Mouse (Mus musculus): Measurements from ENCODE around the gene Traf7.

The Traf7 gene

DNA sequence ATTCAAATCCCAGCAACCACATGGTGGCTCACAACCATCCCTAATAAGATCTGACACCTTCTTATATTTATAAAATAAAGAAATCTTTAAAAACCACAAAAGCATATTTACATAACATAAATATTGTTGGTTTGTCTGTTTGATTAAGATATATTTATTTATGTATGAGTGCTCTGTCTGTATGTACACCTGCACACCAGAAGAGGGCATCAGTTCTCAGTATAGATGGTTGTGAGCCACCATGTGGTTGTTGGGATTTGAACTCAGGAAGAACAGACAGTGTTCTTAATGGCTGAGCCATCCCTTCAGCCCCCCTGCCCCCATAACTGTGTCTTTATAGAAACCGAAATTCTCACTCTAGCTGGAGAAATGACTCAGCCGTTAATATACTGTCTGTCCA, 17.5 kb upstream of the Traf7 start:
- DNase-seq (ENCODE audit: low spot score), result no peak

DNA sequence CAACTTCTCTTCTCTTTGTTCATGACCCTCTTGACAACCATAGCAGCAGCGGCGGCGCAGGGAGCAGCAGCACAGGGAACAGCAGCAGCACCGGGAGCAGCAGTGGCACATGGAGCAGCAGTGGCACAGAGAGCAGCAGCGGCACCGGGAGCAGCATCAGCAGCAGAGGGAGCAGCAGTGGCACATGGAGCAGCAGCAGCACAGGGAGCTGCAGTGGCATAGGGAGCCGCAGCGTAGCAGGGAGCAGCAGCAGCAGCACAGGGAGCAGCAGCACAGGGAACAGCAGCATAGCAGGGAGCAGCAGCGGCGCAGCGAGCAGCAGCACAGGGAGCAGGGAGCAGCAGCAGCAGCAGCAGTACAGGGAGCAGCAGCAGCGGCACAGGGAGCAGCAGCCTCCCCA, 16.9 kb upstream of the Traf7 start:
- no peak for DNase-seq (ENCODE audit: low spot score)

DNA sequence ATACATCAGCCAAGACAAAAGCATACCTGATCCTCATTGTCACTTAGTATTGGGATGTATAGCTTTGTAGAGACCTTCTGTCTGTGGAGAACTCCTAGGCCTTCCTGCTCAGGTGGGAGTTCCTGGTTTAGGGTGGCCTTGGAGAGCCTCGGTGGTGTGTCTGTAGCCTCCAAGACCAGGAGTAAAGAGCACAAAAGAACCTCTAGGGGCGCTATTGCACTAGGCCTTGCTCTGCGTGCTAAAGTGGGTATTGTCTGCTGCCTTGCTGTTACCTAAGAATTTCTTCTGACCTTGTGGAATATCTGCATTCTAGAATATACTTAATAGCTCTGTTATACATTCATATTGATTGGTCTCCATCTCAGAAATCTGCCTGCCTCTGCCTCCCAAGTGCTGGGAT, 12.6 kb upstream of the Traf7 start:
- DNase-seq (ENCODE audit: low spot score), result peak; percentile 63

- DNase-seq (ENCODE audit: low spot score), result peak; percentile 32
Observed at GRCm38 (mm10) chr17:24538950-24539349, 11.2 kb upstream of the Traf7 start.

- DNase-seq (ENCODE audit: low spot score), result no peak
Observed at GRCm38 (mm10) chr17:24537536-24537935, 9.8 kb upstream of the Traf7 start.

DNA sequence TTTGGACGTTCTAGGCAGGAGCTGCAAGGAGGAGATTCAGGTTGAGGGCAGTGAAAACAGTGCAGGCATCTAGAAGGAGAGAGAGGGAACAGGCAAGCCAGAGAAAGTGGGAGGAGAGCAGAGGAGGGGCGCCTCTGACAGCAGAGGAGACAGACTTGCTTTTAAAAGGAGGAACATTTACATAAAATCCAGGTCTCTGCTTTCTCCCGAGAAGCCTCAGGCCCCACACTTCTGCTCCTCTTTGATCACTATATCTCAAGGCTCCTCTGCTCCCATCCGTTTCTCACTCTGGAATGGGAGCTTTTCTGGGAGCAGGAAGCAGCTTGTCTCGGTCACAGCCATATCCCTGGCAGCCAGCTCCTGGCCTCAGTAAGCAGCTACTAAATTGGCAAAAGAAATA, 7.6 kb upstream of the Traf7 start:
- DNase-seq (ENCODE audit: low spot score), result no peak

- no peak for DNase-seq (ENCODE audit: low spot score)
Observed at GRCm38 (mm10) chr17:24534160-24534718, 6.5 kb upstream of the Traf7 start, which contains the start of gene Rab26. TSS of gene Rab26 (minus strand) at chr17:24534210.

DNA sequence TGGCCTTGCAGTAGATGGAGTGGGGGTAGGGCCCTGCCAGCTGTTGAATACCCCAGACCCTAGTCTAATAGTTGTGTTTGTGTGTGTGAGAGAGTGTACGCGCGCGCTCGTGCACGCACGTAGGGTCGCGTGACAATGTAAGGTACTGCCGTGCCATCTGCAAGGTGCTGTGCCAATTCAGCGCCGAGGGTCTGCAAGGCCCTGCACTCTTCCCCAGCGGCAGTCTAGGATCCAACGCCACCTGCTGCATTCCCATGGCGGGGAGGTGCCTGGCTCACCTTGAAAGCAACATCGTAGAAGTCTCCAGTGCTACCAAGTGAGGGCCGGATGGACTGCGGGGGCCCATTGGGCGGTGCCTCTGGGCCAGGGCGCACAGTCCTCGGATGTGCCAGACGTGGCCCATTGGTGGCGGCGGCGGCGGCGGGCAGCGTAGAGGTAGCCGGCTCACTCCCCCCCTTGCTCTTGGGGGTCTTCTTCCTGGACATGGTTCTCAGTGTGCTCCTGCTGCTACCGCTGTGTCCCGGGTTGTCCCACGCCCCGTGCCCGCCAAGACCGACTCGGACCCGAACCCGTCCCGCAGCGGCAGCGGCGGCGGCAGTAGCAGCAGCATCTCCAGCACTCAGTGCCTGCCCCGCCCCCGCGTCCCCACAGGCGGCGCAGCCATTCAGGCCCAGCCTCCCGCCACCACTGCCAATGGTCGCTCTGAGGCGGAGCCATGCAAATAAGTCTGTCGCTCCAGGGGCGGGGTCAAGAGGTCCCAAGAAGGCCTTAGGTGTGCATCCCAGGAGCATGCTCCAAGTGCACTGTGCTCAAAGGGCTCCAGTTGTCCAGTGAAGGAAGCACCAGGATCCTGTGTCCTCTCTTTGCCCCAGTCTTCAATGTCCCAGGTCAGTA, 5.6 kb upstream of the Traf7 start:
- peak; percentile 70 for DNase-seq (ENCODE audit: low spot score)

GRCm38 (mm10) chr17:24532045-24532444, 4.3 kb upstream of the Traf7 start:
- DNase-seq (ENCODE audit: low spot score), result no peak

- DNase-seq (ENCODE audit: low spot score), result no peak
Observed at GRCm38 (mm10) chr17:24531064-24531463, 3.3 kb upstream of the Traf7 start.

GRCm38 (mm10) chr17:24530361-24531050, 2.8 kb upstream of the Traf7 start:
- DNase-seq (ENCODE audit: low spot score), result no peak

- DNase-seq (ENCODE audit: low spot score), result no peak
Observed at GRCm38 (mm10) chr17:24529883-24530282, 2.1 kb upstream of the Traf7 start.

GRCm38 (mm10) chr17:24529007-24529451, 1.3 kb upstream of the Traf7 start:
- DNase-seq (ENCODE audit: low spot score), result peak; percentile 28

DNA sequence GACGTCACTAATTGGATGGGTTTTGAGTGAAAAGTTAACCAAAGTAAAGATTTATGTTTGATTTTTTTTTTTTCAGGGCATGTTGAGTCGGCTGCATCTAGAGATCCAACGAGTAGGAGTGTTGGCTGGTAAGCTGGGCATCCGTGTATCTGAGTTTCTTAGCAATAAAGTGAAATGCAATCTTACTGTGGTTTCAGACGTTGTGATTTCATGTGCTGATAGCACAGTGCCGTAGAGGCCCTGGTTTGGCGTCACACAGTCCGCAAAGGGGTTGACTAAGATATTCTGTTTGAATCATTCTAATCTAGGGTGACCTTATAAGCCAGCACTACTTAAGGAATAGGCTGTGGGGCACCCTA, 801 bp upstream of the Traf7 start:
- peak; percentile 34 for DNase-seq (ENCODE audit: low spot score)

- DNase-seq (ENCODE audit: low spot score), result no peak
Observed at GRCm38 (mm10) chr17:24527315-24527714, 423 bp downstream of the Traf7 start.

DNA sequence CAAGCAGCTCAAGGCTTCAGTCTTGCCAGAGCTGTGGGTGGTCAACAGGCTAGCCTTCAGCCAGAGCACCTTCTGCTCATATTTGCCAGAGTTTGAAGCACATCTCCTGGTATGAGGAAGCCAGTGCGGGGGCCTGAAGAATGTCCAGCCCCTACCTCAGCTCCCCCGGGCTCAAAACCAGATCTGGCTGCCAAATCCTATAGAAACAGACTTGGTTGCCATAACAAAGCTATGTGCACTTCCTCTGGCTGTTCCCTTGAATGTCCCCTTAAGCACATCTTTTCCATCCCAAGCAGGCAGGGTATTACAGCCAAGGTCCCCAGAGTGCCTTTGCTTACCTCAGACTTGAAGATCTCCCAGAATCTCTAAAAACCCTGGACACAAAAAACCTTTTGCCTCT, 3.0 kb downstream of the Traf7 start:
- DNase-seq (ENCODE audit: low spot score), result no peak

GRCm38 (mm10) chr17:24520450-24520849, 7.3 kb downstream of the Traf7 start:
- DNase-seq (ENCODE audit: low spot score), result no peak

DNA sequence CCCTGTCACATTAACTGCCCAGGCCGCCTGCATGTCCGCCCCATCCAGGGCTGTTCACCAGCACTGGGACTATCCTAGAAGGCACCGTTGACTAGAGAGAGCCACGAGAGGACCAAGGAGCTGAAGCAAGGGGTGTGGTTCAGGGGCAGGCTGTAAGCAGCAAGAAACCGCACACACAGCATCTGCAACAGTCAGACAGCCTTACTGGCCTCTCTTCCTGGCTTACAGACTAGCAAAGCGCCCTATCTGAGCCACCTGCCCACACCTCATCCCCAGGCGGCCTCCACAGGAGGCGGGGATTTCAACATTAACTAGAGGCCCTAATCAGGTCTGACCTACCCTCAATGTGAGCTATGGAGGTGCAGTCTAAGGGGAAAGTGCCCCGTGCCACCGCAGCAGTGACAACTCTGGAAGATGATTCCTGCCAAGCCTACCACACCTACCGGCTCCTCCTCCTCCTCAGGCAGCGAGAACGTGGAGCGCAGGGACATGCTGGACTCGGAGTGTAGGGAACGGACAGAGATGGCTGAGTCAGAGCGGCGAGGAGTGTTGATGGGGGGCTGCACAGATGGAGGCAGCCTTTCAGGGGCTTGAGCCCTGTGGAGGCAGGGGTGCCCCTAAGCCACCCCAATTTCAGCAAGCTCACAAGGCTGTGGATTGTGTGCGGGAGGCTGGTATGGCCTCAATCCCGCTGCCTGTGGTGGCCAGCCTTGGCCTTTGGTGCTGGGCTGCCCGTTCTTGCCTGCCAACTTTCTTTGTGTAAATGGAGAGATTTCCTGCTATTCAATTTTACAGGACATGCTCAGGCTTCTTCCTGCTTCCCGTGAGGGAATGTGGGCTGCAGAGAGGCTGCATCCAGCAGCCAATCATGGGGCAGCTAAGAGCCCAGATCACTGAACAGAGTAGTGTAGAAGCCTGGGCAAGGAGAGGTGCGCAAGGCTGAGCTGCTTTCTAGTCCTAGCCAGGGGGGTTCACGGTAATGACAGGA, 13.2 kb downstream of the Traf7 start:
- DNase-seq (ENCODE audit: low spot score), result no peak

DNA sequence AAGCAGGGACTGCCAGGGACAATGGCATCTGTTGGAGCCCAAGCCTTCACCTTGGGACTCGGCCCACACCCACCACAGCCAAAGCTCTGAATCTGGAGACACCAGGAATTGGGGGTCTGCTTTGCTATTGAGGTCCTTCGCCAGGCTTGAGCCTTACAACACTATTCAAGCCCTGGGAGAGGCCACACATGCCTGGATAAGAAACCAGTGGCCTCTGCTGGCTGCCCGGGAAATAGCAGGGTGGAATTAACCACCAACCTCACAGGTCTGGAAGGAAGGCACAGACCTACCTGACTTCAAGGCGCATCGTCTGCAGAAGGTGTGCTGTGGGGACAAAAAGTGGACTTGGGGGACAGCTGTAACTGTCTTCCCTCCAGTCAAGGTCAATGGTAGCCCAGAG, 14.1 kb downstream of the Traf7 start:
- no peak for DNase-seq (ENCODE audit: low spot score)

DNA sequence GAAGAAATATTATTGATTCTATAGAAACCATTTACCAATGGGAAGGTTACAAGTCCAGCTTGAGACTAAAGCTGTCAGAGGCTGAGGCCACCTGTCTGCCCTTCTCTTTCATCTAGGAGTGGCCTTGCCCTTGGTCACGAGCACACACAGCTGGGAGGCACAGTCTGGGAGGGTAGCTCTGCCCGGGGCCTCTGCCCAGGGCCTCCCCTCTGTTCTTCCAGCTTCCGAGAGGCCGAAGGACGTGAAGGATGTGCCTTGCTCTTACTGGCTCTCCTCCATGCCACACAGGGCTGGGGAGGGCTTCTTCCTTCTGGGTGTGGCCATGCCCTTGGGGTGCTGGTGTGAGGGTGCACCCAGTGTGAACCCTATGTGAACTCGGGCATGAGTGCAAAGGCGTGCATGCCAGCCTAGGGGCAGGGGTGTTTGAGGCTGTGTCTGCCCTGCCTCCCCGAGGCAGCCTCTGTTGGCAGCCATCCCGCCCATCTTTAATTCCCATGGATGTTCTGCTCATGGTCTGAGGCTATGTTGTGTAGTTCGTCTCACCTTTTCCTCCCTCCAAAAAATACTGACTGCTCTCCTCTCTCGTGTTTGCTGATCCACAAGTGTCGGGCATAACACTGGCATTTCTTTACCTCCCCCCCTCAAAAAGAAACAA, 19.8 kb downstream of the Traf7 start:
- DNase-seq (ENCODE audit: low spot score), result no peak

GRCm38 (mm10) chr17:24507129-24507664, 20.5 kb downstream of the Traf7 start:
- no peak for DNase-seq (ENCODE audit: low spot score)
